Mouse (Mus musculus): ENCODE measurements at regions not wholly inside any gene's neighbourhood (a gene's known extent, or its start where the extent isn't known, plus 50 kb on each side); places are given as distances from the start of the nearest gene placed in this dataset.

- no peak for DNase-seq
These were observed 220.1 kb downstream of the Elavl2 start for GRCm38 (mm10) chr4:91180241-91181096.

GRCm38 (mm10) chr4:91164280-91165121 is 236.1 kb downstream of the Elavl2 start:
- no peak for DNase-seq

- DNase-seq, result no peak
These were observed 243.5 kb downstream of the Elavl2 start for GRCm38 (mm10) chr4:91157047-91157446.

- DNase-seq, result no peak
These were observed 255.9 kb downstream of the Elavl2 start for GRCm38 (mm10) chr4:91144666-91145065.

- DNase-seq, result no peak
These were observed 256.7 kb downstream of the Elavl2 start for GRCm38 (mm10) chr4:91143906-91144305.

- DNase-seq, result no peak
These were observed 265.3 kb downstream of the Elavl2 start for GRCm38 (mm10) chr4:91135327-91135726.

- no peak for DNase-seq
These were observed 268.3 kb downstream of the Elavl2 start for GRCm38 (mm10) chr4:91132266-91132665.

- no peak for DNase-seq
These were observed 280.3 kb downstream of the Elavl2 start for GRCm38 (mm10) chr4:91120277-91120676.

- no peak for DNase-seq
These were observed 283.6 kb downstream of the Elavl2 start for GRCm38 (mm10) chr4:91116807-91117609.

GRCm38 (mm10) chr4:91111684-91112681 is 288.6 kb downstream of the Elavl2 start:
- no peak for DNase-seq

GRCm38 (mm10) chr4:91096086-91096485 is 304.5 kb downstream of the Elavl2 start:
- DNase-seq, result no peak

GRCm38 (mm10) chr4:91094382-91094781 is 306.2 kb downstream of the Elavl2 start:
- no peak for DNase-seq

GRCm38 (mm10) chr4:91093885-91094284 is 306.7 kb downstream of the Elavl2 start:
- DNase-seq, result no peak

- no peak for DNase-seq
These were observed 308.3 kb downstream of the Elavl2 start for GRCm38 (mm10) chr4:91092323-91092722.

GRCm38 (mm10) chr4:91091910-91092309 is 308.7 kb downstream of the Elavl2 start:
- DNase-seq, result no peak

GRCm38 (mm10) chr4:91083950-91084349 is 316.6 kb downstream of the Elavl2 start:
- no peak for DNase-seq

GRCm38 (mm10) chr4:91081447-91081846 is 319.1 kb downstream of the Elavl2 start:
- DNase-seq, result no peak

- DNase-seq, result no peak
These were observed 319.8 kb downstream of the Elavl2 start for GRCm38 (mm10) chr4:91080620-91081441.

GRCm38 (mm10) chr4:91071263-91071662 is 329.3 kb downstream of the Elavl2 start:
- no peak for DNase-seq

GRCm38 (mm10) chr4:91060933-91061332 is 339.7 kb downstream of the Elavl2 start:
- DNase-seq, result no peak

- DNase-seq, result no peak
These were observed 348.7 kb downstream of the Elavl2 start for GRCm38 (mm10) chr4:91051913-91052312.

All from kidney, adult 8-10 months (tissue).